Mouse (Mus musculus) ES-E14 (cell line): ENCODE results near the gene Cryba4. TPM values are rescaled to one million over a fixed set of nuclear protein-coding genes. Genes with fewer than 3 reads are reported as not detected.

Source experiments
- DNase-seq: peaks from one replicate; pipeline ENCODE4 v3.0.0-alpha.2; 2013; ENCODE audit warnings: low read depth, low spot score
- H3K27ac ChIP-seq: 2 replicates; pipeline ENCODE4 v1.5.1; 2012; ENCODE audit warnings: low read depth, mild to moderate bottlenecking, low read length, moderate library complexity, mixed read lengths; ENCODE audit not compliant: poor library complexity, insufficient read depth, severe bottlenecking
- H3K36me3 ChIP-seq: 2 replicates; pipeline ENCODE4 v1.6.1; 2012; ENCODE audit warnings: mild to moderate bottlenecking, low read length, moderate library complexity, mixed read lengths; ENCODE audit not compliant: control insufficient read depth, poor library complexity, insufficient read depth, severe bottlenecking
- H3K4me1 ChIP-seq, 2 experiments: fragments of 150-350 bp in 1 of 2; sonication (generic) in 1 of 2; 2 replicates each; pipeline ENCODE4 v1.6.1; 2012; ENCODE audit warnings: low read length in 2 of 2, mild to moderate bottlenecking in 1 of 2, mixed read lengths in 1 of 2; ENCODE audit not compliant: control insufficient read depth in 2 of 2, insufficient read depth in 2 of 2, poor library complexity in 1 of 2
- H3K4me3 ChIP-seq, 2 experiments: fragments of 150-350 bp in 1 of 2; sonication (generic) in 1 of 2; 2 replicates each; pipeline ENCODE4 v1.5.1; 2012; ENCODE audit warnings: low read length in 2 of 2, low read depth in 1 of 2, mild to moderate bottlenecking in 1 of 2, mixed read lengths in 1 of 2; ENCODE audit not compliant: insufficient read depth in 1 of 2, poor library complexity in 1 of 2, severe bottlenecking in 1 of 2
- H3K9ac ChIP-seq: 2 replicates; pipeline ENCODE4 v1.6.1; 2012; ENCODE audit warnings: low read depth, mild to moderate bottlenecking, low read length, mixed read lengths; ENCODE audit not compliant: poor library complexity, insufficient read depth, severe bottlenecking
- H3K9me3 ChIP-seq: fragments of 150-350 bp; sonication (generic); 2 replicates; pipeline ENCODE4 v1.6.1; 2012; ENCODE audit warnings: low read depth, mild to moderate bottlenecking, low read length; ENCODE audit not compliant: control insufficient read depth, insufficient read depth
- CHD2 ChIP-seq: IDR thresholded peaks from 2 replicates; pipeline ENCODE4 v1.6.1; 2014; ENCODE audit warnings: mild to moderate bottlenecking, low read depth, low read length, inconsistent platforms
- HCFC1 ChIP-seq: IDR thresholded peaks from 2 replicates; pipeline ENCODE4 v1.6.1; 2012; ENCODE audit warnings: low read length, inconsistent platforms, borderline replicate concordance; ENCODE audit not compliant: insufficient read depth
- MAFK ChIP-seq: IDR thresholded peaks from 2 replicates; pipeline ENCODE4 v1.6.1; 2014; ENCODE audit warnings: mild to moderate bottlenecking, low read depth, low read length, inconsistent platforms; ENCODE audit not compliant: insufficient read depth
- ZC3H11A ChIP-seq: IDR thresholded peaks from 2 replicates; pipeline ENCODE4 v1.6.1; 2012; ENCODE audit warnings: low read depth, mild to moderate bottlenecking, inconsistent platforms, low read length, borderline replicate concordance
- ZNF384 ChIP-seq: IDR thresholded peaks from 2 replicates; pipeline ENCODE4 v1.6.1; 2012; ENCODE audit warnings: low read depth, low read length, inconsistent platforms
- in situ Hi-C, 2 experiments: fragments of 600-800 bp; cut with MboI; formaldehyde crosslinking; loops; one replicate each; pipeline ENCODE4 v1.15.1; 2025; ENCODE audit warnings: low sequenced_read_pairs in 2 of 2, inconsistent platforms in 1 of 2; ENCODE audit not compliant: unreplicated experiment in 2 of 2
- total RNA-seq: library from RNA; depleted of rRNA; stranded (reverse); fragments of 300-350 nt; gene quantifications from 2 replicates; pipeline ENCODE4 v1.2.3, GENCODE M21; 2012

Cryba4 gene
- total RNA-seq, 1 experiment, result 0.31 TPM

DNA sequence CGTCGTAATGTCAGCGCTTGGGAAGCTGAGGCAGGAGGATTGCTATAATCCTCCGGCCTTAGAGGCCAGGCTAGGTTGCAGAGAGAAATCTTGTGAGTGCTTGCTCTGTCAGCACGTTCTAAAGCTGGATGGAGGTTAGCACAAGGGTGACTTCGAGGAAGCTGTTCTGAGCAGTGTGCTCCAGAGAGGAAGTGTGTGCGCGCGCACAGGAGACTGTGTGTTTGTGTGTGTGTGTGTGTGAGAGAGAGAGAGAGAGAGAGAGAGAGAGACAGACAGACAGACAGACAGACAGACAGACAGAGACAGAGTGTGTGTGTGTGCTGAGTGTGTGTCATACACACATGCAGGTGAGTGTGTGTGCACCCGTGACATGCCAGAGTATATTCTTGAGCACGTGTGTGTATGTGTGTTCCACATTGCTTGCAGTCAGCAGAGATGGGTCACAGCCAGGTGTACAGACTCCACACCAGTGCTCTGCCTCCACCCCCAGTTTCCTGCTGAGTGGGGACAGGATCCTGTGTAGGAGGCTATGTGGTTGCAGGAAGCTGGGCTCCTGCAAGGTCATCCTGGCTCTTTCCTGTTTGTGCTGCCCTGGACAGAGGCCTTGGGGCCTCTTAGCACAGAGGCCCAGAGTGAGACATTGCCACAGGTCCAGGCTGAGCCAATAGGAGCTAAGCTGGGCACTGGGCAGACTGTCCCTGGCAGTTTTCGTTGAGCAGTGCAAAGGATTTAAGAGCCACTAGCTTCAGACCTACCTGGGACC is 46.1 kb upstream of the Cryba4 start:
- Histone ChIP-seq H3K4me1 (peaks cover 8 to 43% of the 10 kb centered on the region in 2 experiments), H3K9me3 (no peaks in the 10 kb centered on the region), H3K27ac (no peak overlapping the region), H3K36me3 (0 out of 2 replicates have a peak, but pooled peaks cover 4% of the 10 kb centered on the region), H3K4me3 (no peak overlapping the region), H3K9ac (no peak overlapping the region)
- no peak for TF ChIP-seq ZC3H11A
- TF ChIP-seq ZNF384, result no peak
- TF ChIP-seq MAFK, result no peak
- no peak for TF ChIP-seq CHD2
- no peak for TF ChIP-seq HCFC1
- in situ Hi-C loops, result no loop called here
- DNase-seq, result no peak

DNA sequence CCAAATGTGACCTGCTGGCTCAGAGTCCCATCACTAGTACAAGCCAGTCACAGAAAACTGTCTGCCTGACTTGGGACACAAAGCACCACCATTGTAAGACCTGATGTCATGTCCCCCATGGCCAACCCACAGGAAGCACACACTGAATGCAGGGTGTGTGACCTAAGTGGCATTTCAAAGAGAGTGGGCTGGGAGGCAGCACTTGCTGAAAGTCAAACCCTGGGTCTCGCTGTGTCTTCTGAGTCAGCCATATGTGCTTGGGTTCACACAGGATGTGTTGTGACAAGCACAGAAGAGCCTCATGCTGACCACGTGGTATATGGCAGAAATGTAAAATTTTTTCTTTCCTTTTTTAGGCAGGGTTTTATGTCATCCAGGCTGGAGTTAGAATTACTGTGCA is 44.9 kb upstream of the Cryba4 start:
- in situ Hi-C loops, result no loop called here
- TF ChIP-seq ZNF384 (no peak), MAFK (no peak), ZC3H11A (no peak)
- no peak overlapping the region for H3K4me3 ChIP-seq

DNA sequence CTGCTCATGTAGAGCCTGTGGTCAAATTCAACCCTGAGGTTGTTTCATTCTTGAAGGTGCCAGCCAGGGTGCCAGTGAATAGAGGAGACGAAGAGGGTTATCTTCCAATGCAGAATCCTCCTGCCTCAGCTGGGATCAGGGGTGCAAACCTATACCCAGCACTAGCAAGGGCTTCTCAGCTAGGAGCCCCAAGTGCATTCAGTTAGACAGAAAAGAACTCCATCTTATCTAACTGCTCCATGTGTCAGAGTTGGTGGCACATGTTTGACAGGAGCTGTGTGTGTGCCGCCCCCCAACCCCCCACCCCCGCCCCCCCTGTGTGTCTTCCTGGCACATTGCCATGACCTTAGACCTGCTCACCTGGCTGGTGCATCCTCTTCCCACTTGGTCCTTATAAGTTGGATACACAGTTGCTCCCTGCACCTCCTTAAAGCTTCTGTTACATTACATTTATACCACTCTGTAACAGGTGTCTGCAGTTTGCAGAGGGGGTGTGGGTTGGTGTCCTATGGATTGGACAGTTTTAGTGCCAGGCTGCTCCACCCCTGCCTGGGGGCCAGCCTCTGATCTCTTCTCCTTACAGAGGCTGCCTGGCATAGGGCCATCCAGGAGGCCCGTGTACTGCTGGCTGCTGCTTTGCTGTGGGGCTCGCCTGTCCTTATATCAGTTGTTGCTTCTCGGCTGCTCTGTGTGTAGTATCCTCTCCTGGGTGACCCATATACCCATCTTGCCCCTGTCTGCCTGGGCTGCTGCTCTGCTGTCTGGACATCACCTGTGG is 44.3 kb upstream of the Cryba4 start:
- Histone ChIP-seq H3K9me3 (no peaks in the 10 kb centered on the region), H3K36me3 (0 out of 2 replicates have a peak, but pooled peaks cover 2% of the 10 kb centered on the region), H3K27ac (no peak overlapping the region), H3K4me3 (no peak overlapping the region), H3K9ac (no peak overlapping the region), H3K4me1 (peaks cover 8 to 43% of the 10 kb centered on the region in 2 experiments)
- TF ChIP-seq MAFK (no peak), CHD2 (no peak), ZC3H11A (no peak), ZNF384 (no peak), HCFC1 (no peak)
- DNase-seq, result no peak
- in situ Hi-C loops, result no loop called here

More for the DNA sequence above, 44.9 kb upstream of the Cryba4 start:
- Histone ChIP-seq H3K4me1 (peaks cover 8 to 43% of the 10 kb centered on the region in 2 experiments), H3K9ac (no peak overlapping the region), H3K36me3 (0 out of 2 replicates have a peak, but pooled peaks cover 2% of the 10 kb centered on the region), H3K9me3 (no peaks in the 10 kb centered on the region), H3K27ac (no peak overlapping the region)
- DNase-seq, result no peak

DNA sequence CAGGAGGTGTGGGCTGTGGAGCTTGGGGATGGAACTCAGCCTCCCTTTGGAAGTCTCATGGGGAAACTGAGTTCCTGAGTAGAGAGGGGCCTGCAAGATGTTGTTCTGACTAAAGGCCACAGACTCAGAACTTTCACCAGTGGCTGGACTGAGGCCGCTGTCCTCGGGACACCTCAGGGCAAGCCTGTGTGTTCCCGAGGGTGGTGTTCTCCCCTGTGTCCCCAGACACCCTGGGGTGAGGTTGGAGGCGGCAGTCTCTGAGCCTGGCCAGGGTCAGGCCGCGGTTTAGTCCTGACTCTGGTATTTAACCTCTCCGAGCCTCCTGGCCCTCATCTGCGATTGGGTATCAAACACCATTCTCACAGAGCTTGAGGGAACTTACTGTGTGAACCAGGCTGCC is 43.2 kb upstream of the Cryba4 start:
- DNase-seq, result no peak
- Histone ChIP-seq H3K9me3 (no peaks in the 10 kb centered on the region), H3K36me3 (0 out of 2 replicates have a peak, but pooled peaks cover 2% of the 10 kb centered on the region), H3K4me3 (no peak overlapping the region), H3K9ac (no peak overlapping the region), H3K27ac (no peak overlapping the region), H3K4me1 (peaks cover 8 to 54% of the 10 kb centered on the region in 2 experiments)
- TF ChIP-seq MAFK (no peak), ZNF384 (no peak), ZC3H11A (no peak), CHD2 (no peak), HCFC1 (no peak)
- in situ Hi-C loops, result no loop called here
